Mouse (Mus musculus) spleen, adult 2 months (tissue): ENCODE results near the gene Hpse.

Source experiments
- CTCF ChIP-seq: fragments of 200-500 bp; IDR thresholded peaks from 2 replicates; pipeline ENCODE4 v1.5.1; 2011; ENCODE audit warnings: mild to moderate bottlenecking, inconsistent platforms; ENCODE audit not compliant: insufficient read depth, insufficient read length, insufficient replicate concordance; ENCODE audit errors: extremely low read depth
- POLR2A ChIP-seq: fragments of 200-500 bp; IDR thresholded peaks from 2 replicates; pipeline ENCODE4 v1.6.1; 2011; ENCODE audit warnings: low read depth, low read length, inconsistent platforms

DNA sequence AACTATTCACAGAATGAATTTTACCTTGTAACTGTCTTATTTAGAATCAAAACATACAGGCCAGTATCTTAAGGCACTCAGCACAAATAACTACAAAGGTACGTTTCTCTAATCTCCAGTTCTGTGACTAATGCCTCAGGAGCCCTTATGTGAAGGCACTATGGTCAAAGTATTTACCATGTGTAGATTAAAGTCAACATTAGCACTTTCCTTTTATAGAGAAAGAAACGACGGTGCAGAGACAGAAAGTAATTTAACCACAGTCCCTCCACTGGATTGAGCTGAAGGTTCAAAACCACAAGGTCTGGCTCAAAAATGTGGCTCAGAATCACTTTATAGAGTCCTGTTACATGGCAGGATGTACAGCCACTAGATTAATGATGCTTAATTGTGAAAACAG is 47.6 kb downstream of the Hpse start:
- TF ChIP-seq CTCF (no peak), POLR2A (no peak)
